Mouse (Mus musculus) layer of hippocampus, adult 18-20 months (tissue): ENCODE measurements at regions not wholly inside any gene's neighbourhood (a gene's known extent, or its start where the extent isn't known, plus 50 kb on each side); places are given as distances from the start of the nearest gene placed in this dataset.

ENCODE experiments used
- DNase-seq, 2 experiments: peaks; one replicate each; pipeline ENCODE4 v3.0.0; 2022; ENCODE audit warnings: low spot score in 2 of 2

DNA sequence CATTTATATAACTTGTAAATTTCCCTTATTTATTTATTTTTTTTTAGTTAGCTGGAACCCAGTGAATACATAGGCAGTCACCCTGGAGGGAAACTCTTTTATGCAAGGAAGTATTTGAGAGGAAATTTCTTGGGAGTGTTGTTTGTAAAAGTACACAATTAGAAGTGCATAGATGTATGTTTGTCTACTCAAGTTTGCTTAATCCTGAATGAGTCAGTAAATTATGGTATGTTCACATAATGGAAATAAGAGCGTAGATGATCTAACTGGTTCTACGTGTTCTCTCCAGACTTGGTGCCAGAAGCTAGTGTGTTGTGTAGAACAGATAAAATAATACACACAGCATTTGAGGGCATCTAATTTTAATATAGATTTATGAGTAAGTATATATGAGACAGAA is 310.5 kb downstream of the Klf5 start:
- no peak for DNase-seq

GRCm38 (mm10) chr14:99611435-99611834 is 312.9 kb downstream of the Klf5 start:
- DNase-seq: no peak

DNA sequence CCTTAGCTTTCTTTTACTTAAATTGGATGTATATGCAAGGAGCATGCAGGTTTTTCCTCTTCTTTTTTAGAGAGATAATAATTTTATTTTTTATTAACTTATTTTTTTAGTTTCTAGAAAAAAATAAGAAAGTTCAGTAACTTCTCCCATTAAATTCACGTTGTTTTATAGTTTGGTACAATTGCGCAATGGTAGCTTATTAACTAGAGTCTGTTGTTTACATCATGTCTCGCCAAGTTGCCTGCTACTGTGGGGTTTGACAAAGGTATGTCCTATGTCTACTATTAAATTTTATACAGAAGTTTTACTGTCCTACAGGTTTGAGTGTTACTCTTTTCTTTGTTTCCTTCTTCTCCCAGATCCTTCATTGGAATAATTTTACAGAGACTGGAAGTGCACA is 313.6 kb downstream of the Klf5 start:
- no peak for DNase-seq

GRCm38 (mm10) chr14:99614748-99615147 is 316.3 kb downstream of the Klf5 start:
- DNase-seq: no peak

DNA sequence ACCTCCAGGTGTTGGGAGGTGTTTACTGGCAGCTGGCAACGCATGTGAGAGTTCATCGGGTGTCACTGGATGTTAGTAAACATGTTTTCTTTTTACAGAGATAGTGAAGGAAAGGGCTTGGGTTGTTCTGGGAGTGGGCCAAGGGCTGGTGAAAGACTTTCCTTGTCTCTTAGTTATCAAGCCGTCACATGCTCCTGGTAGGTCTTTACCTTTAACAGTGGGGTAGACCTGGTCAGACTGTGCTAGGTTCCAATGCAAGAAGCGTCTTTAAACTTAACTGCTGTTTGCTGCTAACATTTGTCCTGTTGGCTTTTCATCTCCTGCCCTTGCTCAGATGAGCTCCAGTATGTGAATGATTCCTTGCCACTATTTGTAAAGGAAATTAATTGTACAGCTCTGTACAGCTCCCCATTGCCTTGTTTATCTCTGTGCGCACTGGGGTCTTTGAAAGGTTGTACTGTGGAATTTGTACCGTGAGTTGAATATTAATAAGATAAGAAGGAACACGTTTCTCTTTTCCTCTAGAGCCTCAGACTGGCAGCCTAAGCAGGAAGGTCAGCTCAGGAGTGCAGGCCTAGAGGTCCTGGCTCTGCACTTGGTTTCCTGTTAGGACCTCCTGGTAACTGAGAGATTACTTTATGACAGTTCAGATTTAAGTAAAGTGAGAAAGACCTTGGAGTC is 318.3 kb downstream of the Klf5 start:
- no peak for DNase-seq

- no peak for DNase-seq
These were observed 318.9 kb downstream of the Klf5 start for GRCm38 (mm10) chr14:99617374-99617773.

GRCm38 (mm10) chr14:99621538-99621937 is 323.0 kb downstream of the Klf5 start:
- no peak for DNase-seq

- no peak for DNase-seq
These were observed 326.2 kb downstream of the Klf5 start for GRCm38 (mm10) chr14:99624380-99625327.

- no peak for DNase-seq
These were observed 329.1 kb downstream of the Klf5 start for GRCm38 (mm10) chr14:99627615-99628014.

DNA sequence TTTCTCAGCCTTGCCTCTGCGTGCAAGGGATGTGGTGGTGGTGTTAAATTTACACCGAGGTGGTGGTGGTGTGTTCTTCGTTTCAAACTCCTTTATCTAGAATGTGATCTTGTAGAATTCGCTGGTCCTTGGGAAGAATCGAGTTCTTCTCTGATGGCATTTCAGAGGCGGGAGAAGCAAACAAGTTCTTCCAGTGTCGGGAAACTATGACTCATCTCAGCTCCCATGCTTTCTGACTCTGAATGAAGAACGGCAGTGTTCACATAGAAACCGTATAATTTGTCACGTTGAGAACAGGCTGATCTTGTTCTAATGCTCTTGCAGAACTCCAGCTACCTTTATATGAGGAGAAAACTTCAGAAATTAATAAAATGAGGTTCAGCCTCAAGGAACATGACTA is 332.6 kb downstream of the Klf5 start:
- DNase-seq: peak; percentile 20 to 72

DNA sequence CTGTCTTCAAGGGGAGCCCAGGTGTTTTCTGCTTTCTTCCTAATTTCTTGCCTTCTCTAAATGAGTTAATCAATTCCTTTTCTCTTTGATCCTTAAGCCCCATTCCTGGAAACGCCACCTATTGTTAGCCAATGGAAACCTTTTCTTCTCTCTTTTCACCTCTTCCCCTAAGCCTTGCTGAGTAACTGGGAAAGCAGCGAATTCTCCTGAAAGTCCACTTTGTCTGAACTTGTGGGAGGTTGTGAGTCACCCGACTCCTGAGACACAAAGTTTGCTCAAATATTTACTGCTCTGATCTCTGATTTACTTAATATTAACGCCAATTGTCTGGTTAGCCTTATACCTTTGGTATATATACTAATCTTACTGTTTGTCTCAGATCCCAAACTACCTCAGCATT is 334.0 kb downstream of the Klf5 start:
- DNase-seq: no peak

DNA sequence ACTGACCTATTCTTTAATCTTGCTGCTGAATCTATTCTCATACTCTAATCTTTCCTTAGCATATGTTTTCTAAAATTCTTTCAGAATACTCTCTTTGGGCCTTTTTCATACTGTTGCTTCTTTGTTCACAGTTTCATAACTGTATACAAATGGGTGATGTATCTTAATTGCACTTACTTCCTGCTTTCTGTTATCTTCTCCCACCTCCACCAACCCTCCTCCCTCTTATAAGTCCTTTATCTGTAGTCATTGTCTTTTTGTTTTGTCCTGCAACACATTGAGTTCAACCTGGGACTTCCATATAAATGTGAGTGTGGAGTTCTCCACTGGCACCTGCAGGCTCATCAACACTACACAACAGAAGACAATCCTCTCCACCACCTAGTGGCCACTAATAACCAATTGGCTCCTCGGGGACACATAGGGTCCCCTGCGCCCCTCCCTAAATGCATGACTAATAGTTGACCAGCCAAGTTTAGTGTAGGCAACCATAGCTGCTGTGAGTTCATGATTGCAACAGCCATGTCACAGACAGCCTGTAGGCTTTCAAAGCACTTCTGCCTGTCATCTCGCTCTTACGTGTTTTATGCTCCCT is 337.2 kb downstream of the Klf5 start:
- DNase-seq: no peak

GRCm38 (mm10) chr14:99641475-99642453 is 343.3 kb downstream of the Klf5 start:
- peak; percentile 66 to 83 for DNase-seq

DNA sequence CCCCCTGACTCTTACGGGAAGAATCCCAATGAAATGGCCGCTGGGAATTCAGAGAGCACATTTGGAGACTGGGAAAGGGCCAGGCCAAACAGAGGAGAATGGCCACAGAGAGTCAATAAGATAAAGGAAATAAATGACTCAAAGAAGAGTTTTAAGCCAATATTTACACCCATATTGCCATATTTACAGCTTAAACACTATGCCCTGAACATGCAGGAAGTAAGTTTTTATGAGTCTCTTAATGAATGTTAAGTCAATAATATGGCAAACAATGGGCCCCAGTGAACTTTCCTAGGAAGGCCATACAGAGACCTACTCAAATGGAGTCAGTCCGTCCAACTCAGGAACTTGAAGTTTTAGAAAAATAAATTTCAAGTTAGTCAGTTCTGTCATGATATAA is 347.8 kb downstream of the Klf5 start:
- no peak for DNase-seq

GRCm38 (mm10) chr14:99674399-99674798 is 375.9 kb downstream of the Klf5 start:
- no peak for DNase-seq

DNA sequence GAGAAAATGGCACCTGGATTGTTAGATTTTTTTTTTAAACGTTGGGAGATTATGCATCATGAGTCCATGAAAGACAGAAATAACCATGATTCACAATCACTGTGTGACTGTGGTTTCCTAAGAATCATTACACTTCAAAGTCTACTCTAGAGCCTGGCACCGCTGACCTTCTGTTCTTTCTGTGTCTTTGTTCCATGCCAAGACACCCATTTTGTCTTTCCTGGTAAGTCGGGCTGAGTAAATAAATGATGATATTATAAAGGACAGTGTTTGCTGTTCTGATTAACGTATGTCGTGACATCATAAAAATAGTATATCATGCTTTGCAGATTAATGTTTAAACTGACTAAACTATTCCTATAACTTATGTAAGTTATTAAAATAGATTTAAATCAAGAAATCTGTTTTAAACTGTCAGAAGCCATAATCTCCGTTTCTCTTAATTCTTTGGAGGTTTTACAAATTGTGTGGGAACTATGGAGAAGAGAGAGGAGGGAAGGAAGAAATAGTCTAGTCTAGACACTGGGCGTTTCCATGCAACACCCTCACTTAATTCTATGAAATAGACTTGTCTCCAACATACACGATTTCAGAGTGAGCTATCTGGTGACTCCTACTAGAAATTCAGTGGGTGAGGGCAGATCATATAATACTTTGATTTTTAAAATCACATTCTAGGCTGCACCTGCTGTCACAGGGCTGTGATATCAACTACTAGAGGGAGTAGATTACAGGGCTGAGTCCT is 388.7 kb downstream of the Klf5 start:
- no peak for DNase-seq

GRCm38 (mm10) chr14:99688415-99688814 is 389.9 kb downstream of the Klf5 start:
- no peak for DNase-seq

DNA sequence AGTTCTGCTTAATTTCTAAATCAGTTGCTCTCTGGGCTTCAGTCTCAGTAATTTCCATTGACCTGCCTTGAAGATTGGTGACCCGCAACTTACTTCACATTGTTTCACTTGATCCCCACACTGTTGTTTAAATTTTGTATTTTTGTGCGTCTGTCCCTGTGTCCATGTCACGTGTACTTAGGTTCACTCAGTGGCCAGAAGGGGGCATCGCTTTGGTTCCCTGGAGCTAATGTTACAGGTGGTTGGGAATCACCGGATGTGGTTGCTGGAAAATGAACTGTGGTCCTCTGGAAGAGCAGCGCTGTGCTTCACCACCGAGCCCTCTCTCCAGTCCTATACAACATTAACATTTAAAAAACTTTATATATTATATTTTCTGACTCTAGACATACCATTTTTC is 397.8 kb downstream of the Klf5 start:
- no peak for DNase-seq

GRCm38 (mm10) chr14:99699545-99699944 is 401.1 kb downstream of the Klf5 start:
- DNase-seq: no peak

GRCm38 (mm10) chr14:99706004-99706403 is 407.5 kb downstream of the Klf5 start:
- DNase-seq: no peak
